In the genomic region with DNA sequence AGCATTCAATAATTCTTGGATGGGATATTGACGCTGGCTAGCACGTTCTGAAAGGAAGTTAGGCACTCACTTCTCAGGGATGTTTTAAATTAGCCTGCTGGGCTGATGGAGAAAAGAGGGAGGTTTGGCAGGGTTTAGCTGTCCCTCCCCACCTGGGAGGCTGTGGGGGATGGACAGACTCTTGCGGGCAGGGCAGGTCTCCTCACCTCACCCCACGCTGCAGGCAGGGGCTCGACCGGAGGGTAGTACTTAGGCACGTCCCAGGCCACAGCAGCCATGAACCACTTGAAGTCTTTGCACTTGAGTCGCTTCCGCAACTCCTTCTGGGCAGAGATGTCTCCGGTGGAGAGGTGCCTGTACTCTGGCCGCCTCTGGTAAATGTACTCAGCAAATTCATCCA, we compare ENCODE assay signal across 12 mouse cellular contexts.
DNase-seq lines count a peak whose midpoint lies in the region; ATAC-seq lines count a peak whose summit lies in the region.
"Had no signal": no experiment of that assay in that cellular context is flagged by ENCODE, and none has a peak within 500 bp of the region (broad histone marks: within the 10 kb centered on the region; RNA-seq: fewer than 3 reads in every experiment).

No protein-coding gene starts in this region.

- H3K27me3 ChIP-seq in heart, embryonic 12.5 days (replicated peaks), result no peaks in the 10 kb centered on the region
- no peaks in the 10 kb centered on the region for H3K27me3 ChIP-seq in neural tube, embryonic 14.5 days (ENCODE audit: control insufficient read depth, insufficient read depth, low read length)
- no peaks in the 10 kb centered on the region for H3K27me3 ChIP-seq in forebrain, embryonic 16.5 days (replicated peaks; ENCODE audit: control insufficient read depth, insufficient read depth, low read length)
- no peaks in the 10 kb centered on the region for H3K27me3 ChIP-seq in intestine, embryonic 16.5 days (replicated peaks; ENCODE audit: control insufficient read depth, insufficient read depth, low read length)
- H3K27me3 ChIP-seq: neural tube, embryonic 12.5 days had no signal

- WGBS in heart, embryonic 12.5 days, result 41% methylated on average over 11 of the region's 11 CpGs
- WGBS in neural tube, embryonic 14.5 days, result 64% methylated on average over 11 of the region's 11 CpGs
- 40% methylated on average over 11 of the region's 11 CpGs for WGBS in forebrain, embryonic 16.5 days
- 51% methylated on average over 11 of the region's 11 CpGs for WGBS in intestine, embryonic 16.5 days

- H3K27ac ChIP-seq in heart, embryonic 12.5 days (ENCODE audit: poor library complexity, severe bottlenecking), result no peak overlapping the region
- no peak overlapping the region for H3K27ac ChIP-seq in neural tube, embryonic 14.5 days (ENCODE audit: low read depth, low read length)
- no peak overlapping the region for H3K27ac ChIP-seq in forebrain, embryonic 16.5 days (ENCODE audit: low read length)
- no peak overlapping the region for H3K27ac ChIP-seq in intestine, embryonic 16.5 days (ENCODE audit: low read length)
- H3K27ac ChIP-seq: neural tube, embryonic 12.5 days had no signal

- DNase-seq in heart, adult 18-20 months, result no peak
- DNase-seq in neural tube, embryonic 10.5 days (ENCODE audit: extremely low spot score, low spot score), result no peak
- no peak for DNase-seq in embryo, embryonic 10 days (ENCODE audit: low spot score)
- no peak for DNase-seq in Muller cell, postnatal 12 days (ENCODE audit: inconsistent ontology term)
- DNase-seq: adrenal gland, postnatal 36 days; kidney, postnatal 25 days; thymus, postnatal 25 days had no signal

- 0 out of 2 replicates have a peak overlapping the region, but pooled peaks have one; percentile 12 for H3K4me3 ChIP-seq in heart, embryonic 12.5 days
- H3K4me3 ChIP-seq in neural tube, embryonic 14.5 days (ENCODE audit: low read depth, low read length), result no peak overlapping the region
- no peak overlapping the region for H3K4me3 ChIP-seq in forebrain, embryonic 16.5 days (replicated peaks; ENCODE audit: low read length)
- H3K4me3 ChIP-seq in intestine, embryonic 16.5 days (ENCODE audit: low read length), result no peak overlapping the region
- H3K4me3 ChIP-seq: neural tube, embryonic 12.5 days had no signal

- H3K36me3 ChIP-seq in heart, embryonic 12.5 days, result no peaks in the 10 kb centered on the region
- H3K36me3 ChIP-seq in neural tube, embryonic 14.5 days (ENCODE audit: control insufficient read depth, insufficient read depth, low read length), result no peaks in the 10 kb centered on the region
- H3K36me3 ChIP-seq in forebrain, embryonic 16.5 days (ENCODE audit: control insufficient read depth, insufficient read depth), result no peaks in the 10 kb centered on the region
- no peaks in the 10 kb centered on the region for H3K36me3 ChIP-seq in intestine, embryonic 16.5 days (ENCODE audit: control insufficient read depth, insufficient read depth, low read length)
- H3K36me3 ChIP-seq: neural tube, embryonic 12.5 days had no signal

- H3K4me1 ChIP-seq in heart, embryonic 12.5 days (replicated peaks), result no peaks in the 10 kb centered on the region
- no peaks in the 10 kb centered on the region for H3K4me1 ChIP-seq in neural tube, embryonic 14.5 days (ENCODE audit: control insufficient read depth, insufficient read depth, low read length)
- H3K4me1 ChIP-seq in forebrain, embryonic 16.5 days (replicated peaks; ENCODE audit: control insufficient read depth, insufficient read depth, low read length), result peaks cover 16% of the 10 kb centered on the region
- 0 out of 2 replicates have a peak, but pooled peaks cover under 1% of the 10 kb centered on the region for H3K4me1 ChIP-seq in intestine, embryonic 16.5 days (ENCODE audit: control insufficient read depth, insufficient read depth, low read length)
- H3K4me1 ChIP-seq: neural tube, embryonic 12.5 days had no signal

- H3K9ac ChIP-seq in heart, embryonic 12.5 days, result 0 out of 2 replicates have a peak overlapping the region, but pooled peaks have one; percentile 36
- no peak overlapping the region for H3K9ac ChIP-seq in neural tube, embryonic 14.5 days (replicated peaks; ENCODE audit: low read depth, low read length)
- no peak overlapping the region for H3K9ac ChIP-seq in forebrain, embryonic 16.5 days (replicated peaks; ENCODE audit: low read depth, low read length)
- H3K9ac ChIP-seq in intestine, embryonic 16.5 days (ENCODE audit: low read depth, low read length), result no peak overlapping the region
- H3K9ac ChIP-seq: neural tube, embryonic 12.5 days had no signal

- peak overlapping the region; percentile 59 for H3K4me2 ChIP-seq in heart, embryonic 12.5 days
- no peak overlapping the region for H3K4me2 ChIP-seq in neural tube, embryonic 14.5 days (ENCODE audit: low read depth, low read length)
- H3K4me2 ChIP-seq in forebrain, embryonic 16.5 days (ENCODE audit: low read length), result peak overlapping the region; percentile 17
- H3K4me2 ChIP-seq in intestine, embryonic 16.5 days (ENCODE audit: low read depth, low read length), result no peak overlapping the region
- H3K4me2 ChIP-seq: neural tube, embryonic 12.5 days had no signal

- no peak for ATAC-seq in heart, embryonic 12.5 days (ENCODE audit: insufficient number of reproducible peaks, low FRiP score)
- ATAC-seq in neural tube, embryonic 14.5 days (ENCODE audit: low read depth), result peak; percentile 38; the same call in 1 of the 2 replicates
- ATAC-seq in forebrain, embryonic 16.5 days, result no peak
- ATAC-seq in intestine, embryonic 16.5 days, result no peak

- no peaks in the 10 kb centered on the region for H3K9me3 ChIP-seq in heart, embryonic 12.5 days (replicated peaks)
- no peaks in the 10 kb centered on the region for H3K9me3 ChIP-seq in neural tube, embryonic 14.5 days (ENCODE audit: control insufficient read depth, low read length)
- H3K9me3 ChIP-seq in forebrain, embryonic 16.5 days (ENCODE audit: control insufficient read depth, low read length), result no peaks in the 10 kb centered on the region
- no peaks in the 10 kb centered on the region for H3K9me3 ChIP-seq in intestine, embryonic 16.5 days (ENCODE audit: control insufficient read depth, low read length)
- H3K9me3 ChIP-seq: neural tube, embryonic 12.5 days had no signal

Comparison
In these comparisons a context has a peak if more than half of its experiments do, and no peak if none do; other contexts are left out.
1. H3K4me2 ChIP-seq: peak in heart, embryonic 12.5 days (single experiment) and forebrain, embryonic 16.5 days (single experiment); none in neural tube, embryonic 14.5 days (single experiment) and intestine, embryonic 16.5 days (single experiment).